Mouse (Mus musculus) R1 (cell line): ENCODE measurements at regions not wholly inside any gene's neighbourhood (a gene's known extent, or its start where the extent isn't known, plus 50 kb on each side); places are given as distances from the start of the nearest gene placed in this dataset.

Experiments used
- DNase-seq: peaks from one replicate; pipeline ENCODE4 v3.0.0-alpha.2; 2018; ENCODE audit warnings: low read depth, low spot score

DNA sequence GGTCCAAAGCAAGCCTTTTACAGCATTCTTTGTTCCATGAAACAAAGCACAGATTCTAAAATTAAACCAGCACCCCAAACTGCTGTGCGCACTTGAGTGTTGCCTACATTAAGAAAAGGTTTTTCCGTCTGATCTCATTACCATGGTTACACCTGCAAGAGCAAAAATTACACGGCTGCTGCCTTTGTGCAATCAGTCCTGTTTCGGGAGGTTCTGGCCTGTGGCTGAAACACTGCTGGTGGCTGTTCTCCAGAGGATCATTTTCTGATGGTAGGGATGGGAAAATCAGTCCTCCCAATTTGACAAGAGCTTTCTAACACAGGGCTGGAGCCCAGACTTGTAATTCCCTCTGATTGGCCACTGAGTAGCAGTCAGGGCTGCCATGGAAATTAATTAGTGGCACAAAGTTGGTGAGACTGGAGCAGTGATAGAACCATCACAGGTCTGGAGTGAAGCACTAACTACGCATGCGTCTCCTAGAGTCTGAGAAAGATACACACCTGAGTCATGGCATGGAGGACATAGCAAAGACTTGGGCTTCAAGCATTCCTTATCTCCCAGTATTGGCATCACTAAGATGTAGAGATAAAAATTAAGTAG is 114.8 kb upstream of the Fam49a start:
- DNase-seq: no peak

GRCm38 (mm10) chr12:12147847-12148246 is 114.1 kb upstream of the Fam49a start:
- no peak for DNase-seq

GRCm38 (mm10) chr12:12148659-12149399 is 113.1 kb upstream of the Fam49a start:
- DNase-seq: peak; percentile 45

GRCm38 (mm10) chr12:12164411-12164810 is 97.5 kb upstream of the Fam49a start:
- DNase-seq: no peak

GRCm38 (mm10) chr12:12170581-12170980 is 91.4 kb upstream of the Fam49a start:
- DNase-seq: no peak

- no peak for DNase-seq
These were observed 89.7 kb upstream of the Fam49a start for GRCm38 (mm10) chr12:12172087-12172823.

DNA sequence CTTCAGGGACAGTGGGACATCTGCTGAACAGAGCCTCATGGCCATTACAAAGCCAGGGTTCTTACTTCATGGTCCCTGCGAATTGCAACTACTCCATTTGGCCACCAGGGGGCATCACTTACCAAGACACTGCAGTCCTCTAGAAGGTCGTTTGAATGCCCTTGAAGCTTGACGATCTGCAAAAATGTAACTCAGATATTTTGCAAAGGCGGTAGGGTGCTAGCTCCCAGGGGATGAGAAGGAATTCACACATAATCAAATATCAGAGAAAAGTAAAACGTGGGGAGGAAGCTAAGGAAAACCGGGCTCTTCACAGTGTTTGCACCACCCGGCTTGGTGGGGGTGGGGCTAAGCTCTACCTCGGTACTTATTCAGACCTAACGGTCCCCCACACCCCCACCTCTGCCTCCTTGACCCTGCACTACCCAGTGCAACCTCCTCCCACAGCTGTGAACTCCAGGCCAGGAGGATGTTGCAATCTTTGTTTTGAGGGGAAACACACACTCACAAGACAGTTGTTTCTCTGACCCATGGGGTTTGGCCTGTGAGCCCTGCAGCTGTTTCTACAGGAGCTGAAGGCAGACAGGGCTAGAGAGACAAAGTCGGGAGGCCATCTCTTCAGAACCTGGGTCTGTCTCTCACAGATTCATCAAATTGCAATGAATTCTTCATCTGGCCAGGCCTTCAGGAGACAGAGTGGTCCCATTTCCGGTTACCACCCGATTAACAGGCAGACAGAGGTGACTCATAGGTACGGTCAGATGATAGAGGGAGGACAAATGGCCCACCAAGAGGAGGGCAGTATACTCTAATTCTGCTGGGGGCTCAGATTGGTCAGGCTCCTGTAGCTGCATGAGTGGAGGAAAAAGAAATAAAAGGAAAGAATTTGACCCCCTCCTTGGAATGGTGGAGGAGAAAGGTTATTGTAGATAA is 85.3 kb upstream of the Fam49a start:
- peak; percentile 97 for DNase-seq

DNA sequence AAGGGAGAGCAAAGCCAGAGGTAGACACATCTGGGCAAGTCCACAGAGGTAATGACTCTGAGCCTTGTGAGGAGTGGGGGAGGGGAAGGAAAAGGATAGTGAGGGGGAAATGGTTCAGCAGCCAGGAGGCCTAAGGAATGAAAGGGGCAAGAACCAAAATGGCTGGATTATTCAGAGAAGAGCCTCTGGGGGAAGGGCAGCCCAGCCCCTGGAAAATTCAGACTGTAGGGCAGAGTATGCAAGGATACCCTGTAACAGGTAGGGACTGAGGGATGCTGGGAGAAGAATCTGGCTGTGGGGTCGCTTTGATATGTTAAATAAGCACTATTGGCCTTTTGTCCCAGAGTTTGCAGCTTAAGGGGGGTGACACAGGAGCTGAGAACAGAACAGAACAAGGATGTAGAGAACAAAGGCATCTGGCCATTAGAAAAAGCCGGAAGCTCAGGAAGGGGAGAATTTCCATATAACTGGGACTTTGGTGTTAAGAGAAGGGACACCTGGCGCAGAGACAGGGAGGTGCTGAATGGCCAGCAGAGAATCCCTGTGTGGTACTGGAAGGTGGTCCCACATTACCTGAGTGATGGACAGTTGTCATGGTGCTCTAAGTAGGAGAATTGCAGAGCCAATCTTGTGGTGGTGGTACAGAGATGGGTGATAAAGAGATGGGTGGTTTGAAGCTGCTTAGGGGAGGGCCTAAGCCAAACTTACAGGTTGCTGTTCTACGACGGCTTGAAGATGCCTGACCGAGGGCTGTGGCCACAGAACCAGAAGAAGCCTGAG is 84.5 kb upstream of the Fam49a start:
- peak; percentile 100 for DNase-seq

- no peak for DNase-seq
These were observed 83.5 kb upstream of the Fam49a start for GRCm38 (mm10) chr12:12178391-12178790.

- peak; percentile 39 for DNase-seq
These were observed 82.6 kb upstream of the Fam49a start for GRCm38 (mm10) chr12:12179292-12179865.

DNA sequence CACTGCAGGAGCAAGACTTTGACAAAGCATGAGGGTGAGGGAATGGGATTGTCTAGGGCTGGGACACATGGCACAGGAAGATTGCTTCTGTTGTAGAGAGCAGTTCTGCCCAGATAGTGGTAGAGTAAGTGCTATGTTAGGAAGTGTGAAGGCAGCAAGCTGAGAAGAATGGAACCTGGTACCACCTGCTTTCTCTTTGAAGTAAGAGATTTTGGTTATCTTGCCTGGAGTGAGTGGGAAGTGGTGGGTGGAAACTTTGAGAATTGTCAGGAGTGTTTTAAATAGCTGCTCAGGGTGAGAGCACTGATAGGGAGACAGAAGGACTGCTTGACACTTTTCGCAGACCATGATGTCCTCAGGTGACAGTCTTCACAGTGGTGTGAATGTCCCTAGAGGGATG is 81.0 kb upstream of the Fam49a start:
- DNase-seq: no peak

- DNase-seq: no peak
These were observed 80.3 kb upstream of the Fam49a start for GRCm38 (mm10) chr12:12181686-12182085.

DNA sequence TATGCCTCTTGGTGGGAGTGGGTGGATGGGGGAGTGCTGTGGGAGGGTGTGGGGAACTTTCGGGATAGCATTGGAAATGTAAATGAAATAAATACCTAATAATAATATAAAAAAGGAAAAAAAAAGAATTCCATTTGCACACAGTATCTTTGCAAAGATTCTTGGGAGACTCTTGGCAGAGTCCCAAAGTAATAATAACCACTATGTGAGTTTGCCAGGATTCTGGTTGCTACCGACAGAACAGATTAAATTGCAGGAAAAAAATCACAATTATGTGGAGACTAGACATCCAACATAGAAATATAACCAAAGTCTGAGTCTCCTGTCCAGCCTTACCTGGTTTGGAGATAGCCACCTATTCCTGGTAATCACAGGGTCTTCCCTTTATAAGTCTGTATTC is 75.6 kb upstream of the Fam49a start:
- no peak for DNase-seq

DNA sequence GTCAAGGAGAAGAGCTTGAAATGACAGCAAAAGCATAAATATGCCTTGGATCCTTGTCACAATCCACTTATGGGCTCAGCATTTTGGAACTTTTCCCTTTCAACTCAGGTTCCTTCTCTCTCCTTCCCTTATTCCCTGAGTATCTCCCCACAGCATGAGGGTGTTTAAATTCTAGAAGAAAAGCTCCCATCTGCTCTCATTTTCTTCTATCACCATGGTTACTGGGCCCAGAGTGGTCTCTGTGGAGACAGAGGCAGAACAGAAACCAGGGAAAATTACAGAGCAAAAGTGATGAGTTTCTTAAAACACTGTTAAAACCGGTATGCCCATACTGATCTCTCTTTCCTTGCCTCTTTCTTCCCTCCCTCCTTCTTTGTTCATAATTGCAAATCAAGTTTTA is 66.9 kb upstream of the Fam49a start:
- no peak for DNase-seq

- DNase-seq: no peak
These were observed 65.3 kb upstream of the Fam49a start for GRCm38 (mm10) chr12:12196627-12197026.

GRCm38 (mm10) chr12:12208216-12208615 is 53.7 kb upstream of the Fam49a start:
- DNase-seq: no peak
